Mouse (Mus musculus) fat pad, adult 2 months (tissue): ENCODE data around the gene Defb7.

Experiments
- DNase-seq: peaks from one replicate; pipeline ENCODE4 v3.0.0-alpha.2; 2011; ENCODE audit warnings: low read depth, low spot score; ENCODE audit errors: extremely low read depth

Gene Defb7

DNA sequence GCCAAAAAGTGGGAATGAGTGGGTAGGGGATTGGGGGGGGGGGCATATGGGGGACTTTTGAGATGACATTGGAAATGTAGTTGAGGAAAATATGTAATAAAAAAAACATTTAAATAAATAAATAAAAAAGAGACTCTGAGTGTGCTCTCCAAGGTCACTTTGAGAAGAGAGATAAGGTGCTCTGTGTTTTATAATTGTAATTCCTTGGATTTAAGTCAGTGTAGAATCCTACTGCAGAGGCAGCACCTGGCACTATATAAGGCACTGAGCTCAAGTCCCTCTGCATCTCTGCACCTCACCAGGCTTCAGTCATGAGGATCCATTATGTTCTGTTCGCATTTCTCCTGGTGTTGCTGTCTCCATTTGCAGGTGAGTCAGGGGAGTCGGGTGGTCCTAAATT is at the start of gene Defb7:
TSS of gene Defb7 (plus strand) at position 301 of the 400 bp plus-strand sequence.
- no peak for DNase-seq

DNA sequence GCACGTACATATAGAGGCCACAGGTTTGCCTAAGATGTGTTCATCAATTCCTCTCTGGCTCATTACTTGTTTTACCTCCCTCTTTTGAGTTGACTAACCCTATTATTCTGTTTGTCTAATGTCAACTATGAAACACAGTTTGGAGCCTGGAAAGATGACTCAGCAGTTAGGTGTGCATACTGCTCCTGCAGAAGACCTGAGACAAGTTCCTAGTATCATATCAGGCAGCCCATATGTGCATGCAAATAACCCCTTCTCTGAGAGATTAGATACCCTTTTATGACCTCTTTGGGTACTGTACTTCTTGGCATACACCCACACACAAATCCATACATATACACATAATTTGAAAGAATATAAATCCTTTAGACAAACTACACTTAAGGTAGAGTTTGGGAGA is 48.5 kb upstream of the Defb7 start:
- no peak for DNase-seq

DNA sequence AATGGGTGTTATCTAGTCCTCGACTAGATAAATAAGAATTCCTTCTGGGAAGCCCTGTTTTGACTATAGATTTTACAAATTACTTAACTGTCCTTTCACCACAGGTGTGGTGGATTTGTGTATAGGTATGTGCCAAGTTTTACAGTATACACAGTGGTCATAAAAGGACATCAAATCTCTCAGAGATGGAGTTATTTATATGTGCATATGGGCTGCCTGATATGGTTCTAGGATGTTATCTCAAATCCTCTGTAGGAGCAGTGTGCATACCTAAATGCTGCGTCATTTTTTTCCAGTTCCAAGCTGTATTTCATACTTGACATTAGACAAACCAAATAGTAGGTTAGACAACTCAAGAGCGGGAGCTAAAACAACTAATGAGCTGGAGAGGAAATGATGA is 33.5 kb upstream of the Defb7 start:
- no peak for DNase-seq

DNA sequence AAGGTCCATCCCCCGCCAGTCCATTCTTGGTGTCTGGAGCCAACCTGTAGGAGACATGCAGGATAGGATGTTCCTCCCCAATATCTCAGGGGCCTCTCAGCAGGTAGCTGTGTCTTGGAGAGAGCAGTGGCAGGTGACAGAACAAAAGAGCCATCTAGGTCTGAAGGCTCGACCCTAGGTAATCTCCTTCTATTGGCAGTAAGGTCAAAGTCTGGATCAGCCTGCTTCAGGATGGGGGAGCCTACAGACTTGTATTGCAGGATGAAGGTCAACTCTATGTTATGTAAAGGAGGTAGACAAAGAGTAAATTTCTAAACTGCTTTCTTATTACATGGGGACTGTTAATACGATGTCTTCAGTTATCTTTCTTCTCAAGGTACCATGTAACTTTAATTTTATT is 25.9 kb upstream of the Defb7 start:
- DNase-seq, result no peak

DNA sequence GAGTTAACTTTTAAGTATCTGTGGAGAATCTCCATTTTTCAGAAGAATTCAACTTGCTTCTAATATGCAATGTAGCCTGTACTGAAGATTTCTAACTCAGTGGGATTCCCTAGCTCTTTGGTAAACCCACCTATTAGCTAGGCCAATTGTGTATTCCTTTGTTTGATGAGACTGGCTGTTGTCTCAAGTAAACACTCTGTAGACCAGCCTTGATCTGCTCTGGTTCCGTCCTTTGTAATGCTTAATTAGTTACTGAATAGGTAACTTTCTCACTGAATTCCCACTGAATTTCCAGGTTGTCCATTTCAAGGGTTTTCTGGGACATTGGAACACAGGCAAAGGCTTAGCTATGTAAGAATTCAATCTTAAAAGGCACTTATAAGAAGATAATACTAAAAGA is 5.6 kb downstream of the Defb7 start:
- DNase-seq, result no peak

DNA sequence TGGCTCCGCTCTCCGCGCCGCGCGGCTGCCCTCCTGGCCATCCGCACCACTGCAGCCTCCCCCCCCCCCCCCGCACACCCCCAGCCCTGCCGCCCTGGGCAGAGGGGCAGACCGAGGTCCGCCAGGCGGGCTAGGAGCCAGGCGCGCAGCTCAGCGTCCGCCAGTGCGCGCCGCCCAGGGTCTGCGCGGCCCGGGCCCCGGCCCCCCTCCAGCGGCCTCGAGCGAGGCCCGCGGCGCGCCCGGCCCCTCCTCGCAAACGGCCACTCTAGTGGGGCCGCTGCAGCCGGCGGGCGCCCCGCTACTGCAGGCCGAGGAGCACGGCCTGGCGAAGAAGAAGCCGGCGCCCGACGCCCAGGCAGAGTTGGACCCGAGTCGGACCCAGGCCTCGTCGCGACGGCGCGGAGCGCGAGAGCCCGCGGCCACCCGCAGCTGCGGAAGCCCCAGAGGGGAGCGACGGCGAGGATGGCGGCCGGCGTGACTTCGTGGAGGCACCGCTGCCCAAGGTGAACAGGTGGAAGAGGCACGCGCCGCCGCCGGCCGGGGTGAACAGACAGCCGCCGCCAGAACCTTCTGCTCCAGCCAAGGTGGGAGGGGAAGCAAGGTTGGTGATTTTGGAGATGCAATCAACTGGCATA is 40.4 kb downstream of the Defb7 start:
- no peak for DNase-seq

DNA sequence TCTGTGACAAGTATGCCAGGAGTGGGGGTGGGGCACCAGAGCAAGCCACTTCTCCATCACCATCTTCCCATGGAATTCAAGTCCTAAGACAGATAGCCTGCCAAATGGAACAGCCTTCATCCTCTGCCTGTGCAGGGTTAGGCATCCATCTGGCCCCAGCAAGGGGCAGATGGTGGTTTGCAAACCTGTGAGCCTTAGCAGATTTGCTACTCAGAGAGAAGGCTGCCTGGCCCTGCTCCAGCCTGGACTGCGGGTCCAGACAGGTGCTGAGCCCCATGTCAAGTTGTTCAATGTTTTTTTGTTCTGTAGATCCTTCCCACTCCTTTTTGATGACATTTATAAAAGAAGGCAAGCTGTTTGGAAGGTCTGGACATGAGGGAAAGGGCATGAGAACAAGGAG is 45.5 kb downstream of the Defb7 start:
- DNase-seq, result no peak
